Mouse (Mus musculus): ENCODE measurements at regions not wholly inside any gene's neighbourhood (a gene's known extent, or its start where the extent isn't known, plus 50 kb on each side); places are given as distances from the start of the nearest gene placed in this dataset.

GRCm38 (mm10) chr10:19091949-19092348, 76.5 kb upstream of the Tnfaip3 start:
- intact Hi-C loops (cut with DNase I) = loop anchor here (5.0 kb wide), 2 partner anchors 90 to 140 kb away; no protein-coding TSS in a partner anchor
- no peak for DNase-seq

- DNase-seq = no peak
- intact Hi-C loops (cut with DNase I) = loop anchor here (5.0 kb wide), 2 partner anchors 91 to 139 kb away; no protein-coding TSS in a partner anchor
Measured at GRCm38 (mm10) chr10:19091110-19091509, 75.7 kb upstream of the Tnfaip3 start.

- intact Hi-C loops (cut with DNase I) = no loop called here
- DNase-seq = no peak
Measured at GRCm38 (mm10) chr10:19086995-19087394, 71.5 kb upstream of the Tnfaip3 start.

GRCm38 (mm10) chr10:19082136-19082535, 66.7 kb upstream of the Tnfaip3 start:
- intact Hi-C loops (cut with DNase I) = no loop called here
- no peak for DNase-seq

GRCm38 (mm10) chr10:19078047-19078446, 62.6 kb upstream of the Tnfaip3 start:
- no peak for DNase-seq
- intact Hi-C loops (cut with DNase I) = no loop called here

GRCm38 (mm10) chr10:19068377-19068776, 52.9 kb upstream of the Tnfaip3 start:
- intact Hi-C loops (cut with DNase I) = no loop called here
- DNase-seq = no peak

GRCm38 (mm10) chr10:19067623-19068022, 52.2 kb upstream of the Tnfaip3 start:
- DNase-seq = no peak
- intact Hi-C loops (cut with DNase I) = no loop called here

- intact Hi-C loops (cut with DNase I) = no loop called here
- DNase-seq = no peak
Measured at GRCm38 (mm10) chr10:19066821-19067350, 51.4 kb upstream of the Tnfaip3 start.

All from heart, postnatal 36 days (tissue).